Mouse (Mus musculus): ENCODE data around the gene Slc35f6. TPM values are rescaled to one million over a fixed set of nuclear protein-coding genes. Genes with fewer than 3 reads are reported as not detected.

The Slc35f6 gene
- 25.1 TPM for polyA plus RNA-seq (2017; shearing (Covaris generic))

GRCm38 (mm10) chr5:30647815-30648560, at the start of gene Slc35f6:
Gene Slc35f6, plus strand, starts transcription at chr5:30647933.

DNA sequence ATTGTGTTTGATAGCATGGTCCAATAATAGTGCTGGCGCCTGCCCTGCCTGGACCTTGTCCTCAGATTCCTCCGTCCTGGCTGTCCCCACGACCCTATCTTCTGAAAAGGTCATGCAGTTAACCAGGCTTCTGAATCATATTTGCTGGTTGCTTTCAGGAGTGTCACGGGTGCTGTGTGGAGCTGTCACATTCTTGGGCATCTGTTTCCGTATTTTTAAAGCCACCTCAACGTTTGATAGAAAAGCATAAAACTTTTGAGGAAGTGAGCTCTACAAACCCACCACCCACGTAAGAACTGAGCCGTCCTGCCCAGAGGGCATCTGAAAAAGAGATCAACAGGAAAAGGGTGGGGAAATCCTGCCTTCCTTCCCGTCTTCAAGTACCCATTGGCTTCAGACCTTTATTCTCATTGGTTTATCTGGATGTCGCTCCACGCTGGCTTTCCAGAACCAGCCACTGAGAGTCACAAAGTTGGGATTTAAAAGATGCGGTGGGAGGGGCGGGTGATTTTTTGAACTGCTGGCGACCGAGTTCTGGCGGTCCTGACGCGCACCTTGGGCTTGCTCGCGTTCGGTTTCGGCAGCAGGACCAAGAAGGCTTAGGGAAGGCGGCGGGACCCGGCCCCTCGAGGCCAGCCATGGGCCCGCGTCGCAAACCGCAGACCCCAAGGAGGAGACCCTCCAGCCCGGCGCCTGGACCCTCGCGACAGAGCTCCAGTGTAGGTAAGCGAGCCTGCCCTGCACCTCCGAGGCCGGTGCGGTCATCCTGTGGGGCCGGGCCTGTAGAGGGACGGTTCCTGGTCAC, 18.9 kb downstream of the Slc35f6 start, which contains the start of gene Cenpa:
Cenpa (plus strand) TSS at position 387 of the 805 bp plus-strand sequence.

Other genes with a start within 250 kb of the Slc35f6 start
- gene Otof, start 186.0 kb upstream of the Slc35f6 start, polyA plus RNA-seq (2017; shearing (Covaris generic)): not detected
- not detected for gene 1700001C02Rik, start 181.9 kb upstream of the Slc35f6 start, polyA plus RNA-seq (2017; shearing (Covaris generic))
- not detected for gene Cib4, start 102.1 kb upstream of the Slc35f6 start, polyA plus RNA-seq (2017; shearing (Covaris generic))
- 0.06 TPM for gene Kcnk3, start 59.8 kb upstream of the Slc35f6 start, polyA plus RNA-seq (2017; shearing (Covaris generic))
- gene Cenpa, start 18.8 kb downstream of the Slc35f6 start, polyA plus RNA-seq (2017; shearing (Covaris generic)): 77.6 TPM
- not detected for gene Dpysl5, start 63.6 kb downstream of the Slc35f6 start, polyA plus RNA-seq (2017; shearing (Covaris generic))
- 6.3 TPM for gene Mapre3, start 166.7 kb downstream of the Slc35f6 start, polyA plus RNA-seq (2017; shearing (Covaris generic))
- 70.6 TPM for gene Tmem214, start 220.1 kb downstream of the Slc35f6 start, polyA plus RNA-seq (2017; shearing (Covaris generic))
- 14.9 TPM for gene Agbl5, start 240.8 kb downstream of the Slc35f6 start, polyA plus RNA-seq (2017; shearing (Covaris generic))